Mouse (Mus musculus): ENCODE measurements around the gene Keg1. TPM values are rescaled to one million over a fixed set of nuclear protein-coding genes. Genes with fewer than 3 reads are reported as not detected.

Gene Keg1
- polyA plus RNA-seq, 1 experiment from 2014 or later, result not detected

- Histone ChIP-seq H3K4me1 (replicated peaks; ENCODE audit: control insufficient read depth, insufficient read depth, low read length) (no peaks in the 10 kb centered on the region), H3K4me3 (ENCODE audit: low read length) (no peak overlapping the region), H3K27ac (ENCODE audit: low read length) (no peak overlapping the region), H3K27me3 (ENCODE audit: control insufficient read depth, insufficient read depth, low read depth, low read length) (no peaks in the 10 kb centered on the region), H3K4me2 (ENCODE audit: low read depth, low read length) (no peak overlapping the region), H3K36me3 (ENCODE audit: control insufficient read depth, insufficient read depth, low read length) (no peaks in the 10 kb centered on the region), H3K9me3 (ENCODE audit: control insufficient read depth, low read length) (no peaks in the 10 kb centered on the region), H3K9ac (ENCODE audit: low read length) (no peak overlapping the region)
- 67% methylated on average over 3 of the region's 3 CpGs for WGBS
- no peak for ATAC-seq (ENCODE audit: low read depth)
These were observed 60.7 kb downstream of the Keg1 start for GRCm38 (mm10) chr19:12756286-12756685.

DNA sequence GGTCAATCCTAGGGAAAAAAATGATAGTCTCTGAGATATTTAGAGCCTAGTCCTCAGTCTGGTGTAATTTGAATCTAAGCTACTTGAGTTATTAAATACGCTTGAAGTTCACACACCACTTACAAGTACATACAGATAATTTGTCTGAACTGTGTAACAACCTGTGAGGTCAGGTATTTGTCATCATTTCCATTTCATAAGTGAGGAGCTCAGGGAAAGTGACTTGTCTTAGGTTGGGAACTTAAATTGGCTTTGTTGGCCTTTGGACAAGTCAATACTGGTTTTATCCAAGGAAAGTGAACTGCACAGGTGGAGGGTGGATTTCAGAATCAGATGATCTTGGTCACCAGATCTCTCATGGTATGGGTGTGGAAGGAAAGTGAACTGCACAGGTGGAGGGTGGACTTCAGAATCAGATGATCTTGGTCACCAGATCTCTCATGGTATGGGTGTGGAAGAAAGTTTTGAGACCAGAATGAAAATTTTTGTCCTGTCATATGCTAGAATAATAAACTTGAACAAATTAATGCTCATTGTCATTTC lies 63.4 kb downstream of the Keg1 start:
- ATAC-seq (ENCODE audit: low read depth), result no peak
- H3K4me3 ChIP-seq (ENCODE audit: low read length), result no peak overlapping the region

DNA sequence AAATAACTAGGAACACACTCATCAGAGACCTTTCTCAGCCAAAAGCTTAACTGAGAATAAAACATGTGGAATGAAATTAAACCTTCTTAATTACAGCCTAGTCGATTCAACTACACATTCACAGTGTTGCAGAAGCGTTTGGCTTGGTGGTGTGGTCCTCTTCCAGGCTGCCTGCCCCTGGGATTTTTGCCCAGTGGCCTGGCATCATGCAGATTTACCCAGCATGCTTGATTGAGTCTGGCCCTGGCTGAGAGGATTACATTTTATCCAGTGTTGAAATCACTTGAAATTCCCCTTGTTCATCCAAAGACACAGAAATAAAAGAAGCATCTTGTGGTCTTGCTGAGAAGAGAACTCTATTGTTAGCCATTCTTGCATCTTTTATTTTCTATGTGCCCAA lies 64.1 kb downstream of the Keg1 start:
- H3K27ac ChIP-seq (ENCODE audit: low read length), result no peak overlapping the region
- H3K4me1 ChIP-seq (replicated peaks; ENCODE audit: control insufficient read depth, insufficient read depth, low read length), result no peaks in the 10 kb centered on the region
- H3K4me3 ChIP-seq (ENCODE audit: low read length), result no peak overlapping the region
- ATAC-seq (ENCODE audit: low read depth), result no peak
- no peaks in the 10 kb centered on the region for H3K9me3 ChIP-seq (ENCODE audit: control insufficient read depth, low read length)
- no peak overlapping the region for H3K9ac ChIP-seq (ENCODE audit: low read length)
- H3K27me3 ChIP-seq (ENCODE audit: control insufficient read depth, insufficient read depth, low read depth, low read length), result no peaks in the 10 kb centered on the region
- H3K36me3 ChIP-seq (ENCODE audit: control insufficient read depth, insufficient read depth, low read length), result peaks cover 8% of the 10 kb centered on the region
- no peak overlapping the region for H3K4me2 ChIP-seq (ENCODE audit: low read depth, low read length)
- 76% methylated on average over 2 of the region's 2 CpGs for WGBS

More for the DNA sequence above, 63.4 kb downstream of the Keg1 start:
- no peak overlapping the region for H3K27ac ChIP-seq (ENCODE audit: low read length)
- no peaks in the 10 kb centered on the region for H3K4me1 ChIP-seq (replicated peaks; ENCODE audit: control insufficient read depth, insufficient read depth, low read length)
- no peaks in the 10 kb centered on the region for H3K27me3 ChIP-seq (ENCODE audit: control insufficient read depth, insufficient read depth, low read depth, low read length)
- 71% methylated on average over 1 of the region's 1 CpGs for WGBS
- peaks cover 3% of the 10 kb centered on the region for H3K36me3 ChIP-seq (ENCODE audit: control insufficient read depth, insufficient read depth, low read length)
- no peak overlapping the region for H3K4me2 ChIP-seq (ENCODE audit: low read depth, low read length)
- H3K9me3 ChIP-seq (ENCODE audit: control insufficient read depth, low read length), result no peaks in the 10 kb centered on the region
- no peak overlapping the region for H3K9ac ChIP-seq (ENCODE audit: low read length)

GRCm38 (mm10) chr19:12762212-12763130 lies 66.9 kb downstream of the Keg1 start:
- ATAC-seq (ENCODE audit: low read depth), result no peak
- Histone ChIP-seq H3K4me3 (ENCODE audit: low read length) (no peak overlapping the region), H3K27me3 (ENCODE audit: control insufficient read depth, insufficient read depth, low read depth, low read length) (no peaks in the 10 kb centered on the region), H3K4me2 (ENCODE audit: low read depth, low read length) (no peak overlapping the region), H3K36me3 (ENCODE audit: control insufficient read depth, insufficient read depth, low read length) (peaks cover 14% of the 10 kb centered on the region), H3K27ac (ENCODE audit: low read length) (no peak overlapping the region), H3K9me3 (ENCODE audit: control insufficient read depth, low read length) (no peaks in the 10 kb centered on the region), H3K4me1 (replicated peaks; ENCODE audit: control insufficient read depth, insufficient read depth, low read length) (no peaks in the 10 kb centered on the region), H3K9ac (ENCODE audit: low read length) (no peak overlapping the region)
- WGBS, result 56% methylated on average over 2 of the region's 2 CpGs

DNA sequence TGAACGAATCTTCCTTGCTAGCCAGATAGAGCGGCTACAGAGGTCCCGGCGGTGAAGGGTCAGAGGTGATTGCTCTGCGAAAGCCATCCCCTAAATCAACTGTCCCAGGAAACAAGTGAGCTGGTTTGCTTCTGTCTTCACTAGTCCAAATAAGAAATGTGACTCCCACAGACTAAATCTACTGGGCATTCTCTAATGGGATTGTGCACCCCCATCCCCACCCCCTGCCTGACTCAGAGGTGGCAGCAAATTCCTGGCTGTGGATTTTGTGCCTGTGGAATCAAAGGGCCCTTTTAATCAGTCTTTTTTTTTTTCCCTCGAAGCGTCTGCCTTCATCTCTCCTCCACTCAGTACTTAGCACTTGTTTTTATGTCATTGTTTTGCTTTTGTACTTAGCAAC lies 69.7 kb downstream of the Keg1 start, which contains the start of gene Cntf:
Gene Cntf, minus strand, starts transcription at position 325 of the 400 bp plus-strand sequence.
- Histone ChIP-seq H3K4me3 (ENCODE audit: low read length) (no peak within 1 kb of the TSS), H3K27me3 (ENCODE audit: control insufficient read depth, insufficient read depth, low read depth, low read length) (no peaks in the 10 kb centered on the region), H3K27ac (ENCODE audit: low read length) (no peak within 1 kb of the TSS), H3K4me1 (replicated peaks; ENCODE audit: control insufficient read depth, insufficient read depth, low read length) (no peaks in the 10 kb centered on the region), H3K9ac (ENCODE audit: low read length) (no peak within 1 kb of the TSS), H3K9me3 (ENCODE audit: control insufficient read depth, low read length) (no peaks in the 10 kb centered on the region), H3K36me3 (ENCODE audit: control insufficient read depth, insufficient read depth, low read length) (peaks cover 28% of the 10 kb centered on the region), H3K4me2 (ENCODE audit: low read depth, low read length) (no peak within 1 kb of the TSS)
- 79% methylated on average over 7 of the region's 7 CpGs for WGBS
- ATAC-seq (ENCODE audit: low read depth), result no peak

Other genes starting within 250 kb of the Keg1 start
- 0.79 and 0.88 TPM in 2 replicates for gene Mpeg1, start 235.0 kb upstream of the Keg1 start, polyA plus RNA-seq (2015; fragmentation: Nextera tagmentation; extraction: Ambion mirVana)
- gene Dtx4, start 194.3 kb upstream of the Keg1 start, polyA plus RNA-seq (2015; fragmentation: Nextera tagmentation; extraction: Ambion mirVana), result 16.0 and 16.5 TPM in 2 replicates
- 31.1 and 33.6 TPM in 2 replicates for gene Fam111a, start 150.0 kb upstream of the Keg1 start, polyA plus RNA-seq (2015; fragmentation: Nextera tagmentation; extraction: Ambion mirVana)
- gene Gm4952, start 95.8 kb upstream of the Keg1 start, polyA plus RNA-seq (2015; fragmentation: Nextera tagmentation; extraction: Ambion mirVana), result 0.09 and 0.29 TPM in 2 replicates
- gene Glyat, start 62.5 kb upstream of the Keg1 start, polyA plus RNA-seq (2015; fragmentation: Nextera tagmentation; extraction: Ambion mirVana), result not detected in 2 replicates
- gene Olfr1442, start 25.3 kb upstream of the Keg1 start, polyA plus RNA-seq (2015; fragmentation: Nextera tagmentation; extraction: Ambion mirVana), result not detected in 2 replicates
- gene Olfr1443, start 17.7 kb upstream of the Keg1 start, polyA plus RNA-seq (2015; fragmentation: Nextera tagmentation; extraction: Ambion mirVana), result not detected in 2 replicates
- 0.88 and 1.2 TPM in 2 replicates for gene Cntf, start 69.8 kb downstream of the Keg1 start, polyA plus RNA-seq (2015; fragmentation: Nextera tagmentation; extraction: Ambion mirVana)
- gene Zfp91, start 100.3 kb downstream of the Keg1 start, polyA plus RNA-seq (2015; fragmentation: Nextera tagmentation; extraction: Ambion mirVana), result 10.9 and 11.5 TPM in 2 replicates
- 2.0 and 3.3 TPM in 2 replicates for gene Lpxn, start 100.4 kb downstream of the Keg1 start, polyA plus RNA-seq (2015; fragmentation: Nextera tagmentation; extraction: Ambion mirVana)
- not detected in 2 replicates for gene Gm5244, start 150.9 kb downstream of the Keg1 start, polyA plus RNA-seq (2015; fragmentation: Nextera tagmentation; extraction: Ambion mirVana)
- not detected in 2 replicates for gene Olfr1444, start 161.5 kb downstream of the Keg1 start, polyA plus RNA-seq (2015; fragmentation: Nextera tagmentation; extraction: Ambion mirVana)
- not detected in 2 replicates for gene Olfr1445, start 188.1 kb downstream of the Keg1 start, polyA plus RNA-seq (2015; fragmentation: Nextera tagmentation; extraction: Ambion mirVana)
- gene Olfr1446, start 197.7 kb downstream of the Keg1 start, polyA plus RNA-seq (2015; fragmentation: Nextera tagmentation; extraction: Ambion mirVana), result not detected in 2 replicates
- gene Olfr1447, start 208.0 kb downstream of the Keg1 start, polyA plus RNA-seq (2015; fragmentation: Nextera tagmentation; extraction: Ambion mirVana), result not detected in 2 replicates
- not detected in 2 replicates for gene Olfr1448, start 228.6 kb downstream of the Keg1 start, polyA plus RNA-seq (2015; fragmentation: Nextera tagmentation; extraction: Ambion mirVana)
- not detected in 2 replicates for gene Olfr1449, start 235.1 kb downstream of the Keg1 start, polyA plus RNA-seq (2015; fragmentation: Nextera tagmentation; extraction: Ambion mirVana)

Data from lung, embryonic 16.5 days (tissue).